8 mouse cellular contexts compared by ENCODE assay signal in genomic region chr2:142900120-142900861, GRCm38 (mm10). TPM values are rescaled to one million over a fixed set of nuclear protein-coding genes. Genes with fewer than 3 reads are reported as not detected.
DNase-seq lines count a peak whose midpoint lies in the region; ATAC-seq and TF ChIP-seq lines count a peak whose summit lies in the region.

No protein-coding gene starts in this region.

- H3K36me3 ChIP-seq in embryonic facial prominence, embryonic 15.5 days = no peaks in the 10 kb centered on the region
- no peaks in the 10 kb centered on the region for H3K36me3 ChIP-seq in limb, embryonic 14.5 days (ENCODE audit: control insufficient read depth, insufficient read depth, low read length)
- H3K36me3 ChIP-seq in stomach, postnatal 0 days (ENCODE audit: control insufficient read depth, insufficient read depth, low read length) = no peaks in the 10 kb centered on the region

- no peak for TF ChIP-seq POLR2A in limb, embryonic 14.5 days (IDR thresholded peaks at IDR 0.05; ENCODE audit: borderline replicate concordance, extremely low read depth, insufficient read depth, insufficient read length)

- TF ChIP-seq EP300 in stomach, postnatal 0 days (optimal IDR thresholded peaks at IDR 0.05) = no peak

- H3K9me3 ChIP-seq in embryonic facial prominence, embryonic 15.5 days (replicated peaks) = no peaks in the 10 kb centered on the region
- H3K9me3 ChIP-seq in limb, embryonic 14.5 days (ENCODE audit: control insufficient read depth, low read length) = no peaks in the 10 kb centered on the region
- H3K9me3 ChIP-seq in stomach, postnatal 0 days (ENCODE audit: control insufficient read depth, low read length) = no peaks in the 10 kb centered on the region

- peaks cover 5% of the 10 kb centered on the region for H3K4me1 ChIP-seq in embryonic facial prominence, embryonic 15.5 days
- H3K4me1 ChIP-seq in limb, embryonic 14.5 days (ENCODE audit: control insufficient read depth, insufficient read depth, low read length) = peaks cover 12% of the 10 kb centered on the region
- peaks cover 4% of the 10 kb centered on the region; the same call in 1 of the 2 replicates for H3K4me1 ChIP-seq in stomach, postnatal 0 days (replicated peaks; ENCODE audit: control insufficient read depth, insufficient read depth)

- TF ChIP-seq CTCF in stomach, postnatal 0 days (IDR thresholded peaks at IDR 0.05; ENCODE audit: low read depth) = no peak

- no peak for ATAC-seq in embryonic facial prominence, embryonic 15.5 days (ENCODE audit: insufficient number of reproducible peaks, low FRiP score, low TSS enrichment, low read depth)
- no peak for ATAC-seq in limb, embryonic 14.5 days (ENCODE audit: low FRiP score, low read depth)
- ATAC-seq in stomach, postnatal 0 days (ENCODE audit: low FRiP score, low TSS enrichment) = no peak

- DNase-seq in adrenal gland, adult 2 months = peak; percentile 10
- no peak for DNase-seq in adrenal gland, adult 18-20 months (ENCODE audit: low spot score in 2 of 2)
- peak; percentile 21 for DNase-seq in 3134 (ENCODE audit: extremely low read depth, insufficient read length, low spot score)
- no peak for DNase-seq in limb, embryonic 14.5 days (ENCODE audit: low spot score)
- no peak for DNase-seq in stomach, postnatal 0 days (ENCODE audit: low spot score)
- no peak for DNase-seq in frontal cortex, postnatal 25 days (ENCODE audit: low spot score in 2 of 2)
- no peak for DNase-seq in urinary bladder, postnatal 10 days (ENCODE audit: low spot score)

- H3K9ac ChIP-seq in embryonic facial prominence, embryonic 15.5 days = peak overlapping the region; percentile 64; the same call in 1 of the 2 replicates
- peak overlapping the region; percentile 78; the same call in 1 of the 2 replicates for H3K9ac ChIP-seq in limb, embryonic 14.5 days (ENCODE audit: low read depth, low read length, severe bottlenecking)
- peak overlapping the region; percentile 79 for H3K9ac ChIP-seq in stomach, postnatal 0 days (ENCODE audit: low read length)

- peak overlapping the region; percentile 86 for H3K4me3 ChIP-seq in embryonic facial prominence, embryonic 15.5 days (replicated peaks)
- peak overlapping the region; percentile 80 for H3K4me3 ChIP-seq in limb, embryonic 14.5 days (replicated peaks; ENCODE audit: low read length)
- H3K4me3 ChIP-seq in stomach, postnatal 0 days (ENCODE audit: low read depth, low read length) = peak overlapping the region; percentile 80

- H3K4me2 ChIP-seq in embryonic facial prominence, embryonic 15.5 days (replicated peaks) = peak overlapping the region; percentile 84
- peak overlapping the region; percentile 84 for H3K4me2 ChIP-seq in limb, embryonic 14.5 days (replicated peaks; ENCODE audit: low read depth, low read length, severe bottlenecking)
- H3K4me2 ChIP-seq in stomach, postnatal 0 days (replicated peaks; ENCODE audit: low read depth) = peak overlapping the region; percentile 93

- H3K27me3 ChIP-seq in embryonic facial prominence, embryonic 15.5 days = no peaks in the 10 kb centered on the region
- no peaks in the 10 kb centered on the region for H3K27me3 ChIP-seq in limb, embryonic 14.5 days (ENCODE audit: control insufficient read depth, insufficient read depth, low read length)
- no peaks in the 10 kb centered on the region for H3K27me3 ChIP-seq in stomach, postnatal 0 days (ENCODE audit: control insufficient read depth, insufficient read depth, low read length)

- no peak overlapping the region for H3K27ac ChIP-seq in embryonic facial prominence, embryonic 15.5 days (replicated peaks)
- no peak overlapping the region for H3K27ac ChIP-seq in limb, embryonic 14.5 days (replicated peaks; ENCODE audit: low read depth, low read length)
- peak overlapping the region; percentile 58 for H3K27ac ChIP-seq in stomach, postnatal 0 days (replicated peaks)

- 46% methylated on average over 10 of the region's 10 CpGs for WGBS in embryonic facial prominence, embryonic 15.5 days
- 35% methylated on average over 10 of the region's 10 CpGs for WGBS in limb, embryonic 14.5 days
- 25% methylated on average over 10 of the region's 10 CpGs for WGBS in stomach, postnatal 0 days

RNA-seq across cellular contexts. Expression of gene Kif16b, which starts 1.0 kb away (rescaled TPM):
- 10 to 100 TPM; 22.4 to 27.2 TPM for total RNA-seq in adrenal gland, adult 2 months (2021)
- polyA plus RNA-seq in adrenal gland, adult 2 months (2012; rRNA removed) = 6.9 and 9.7 TPM in 2 replicates
- 10 to 100 TPM; 20.9 to 23.9 TPM for total RNA-seq in adrenal gland, adult 18-20 months (2021)
- 9.9 and 10.9 TPM in 2 replicates for polyA plus RNA-seq in embryonic facial prominence, embryonic 15.5 days (2015; fragmentation: Nextera tagmentation; extraction: Ambion mirVana)
- 7.9 and 9.4 TPM in 2 replicates for polyA plus RNA-seq in limb, embryonic 14.5 days (2012; rRNA removed)
- polyA plus RNA-seq in limb, embryonic 14.5 days (2014; fragmentation: Nextera tagmentation; extraction: Ambion mirVana) = 10.6 and 11.9 TPM in 2 replicates
- polyA plus RNA-seq in stomach, postnatal 0 days (2015; fragmentation: Nextera tagmentation; extraction: Ambion mirVana) = 8.0 and 9.0 TPM in 2 replicates

Comparison
In these comparisons a context has a peak if more than half of its experiments do, and no peak if none do; other contexts are left out.
1. DNase-seq: peak in adrenal gland, adult 2 months (single experiment) and 3134 (single experiment); none in adrenal gland, adult 18-20 months (0 of 2), limb, embryonic 14.5 days (single experiment), stomach, postnatal 0 days (single experiment), frontal cortex, postnatal 25 days (0 of 2) and urinary bladder, postnatal 10 days (single experiment).
2. Peak in every context shown above with its lines, with median percentiles within 50 percentile points of each other: H3K4me2 ChIP-seq, H3K4me3 ChIP-seq and H3K9ac ChIP-seq.